Mouse (Mus musculus) frontal cortex, adult (tissue): ENCODE measurements at regions not wholly inside any gene's neighbourhood (a gene's known extent, or its start where the extent isn't known, plus 50 kb on each side); places are given as distances from the start of the nearest gene placed in this dataset.

Experiments used
- ATAC-seq: cut with Nextera tagmentation; 2 replicates; pipeline ENCODE4 v1.9.2; 2017; ENCODE audit warnings: mild to moderate bottlenecking, moderate library complexity, mixed read lengths; ENCODE audit not compliant: low TSS enrichment

DNA sequence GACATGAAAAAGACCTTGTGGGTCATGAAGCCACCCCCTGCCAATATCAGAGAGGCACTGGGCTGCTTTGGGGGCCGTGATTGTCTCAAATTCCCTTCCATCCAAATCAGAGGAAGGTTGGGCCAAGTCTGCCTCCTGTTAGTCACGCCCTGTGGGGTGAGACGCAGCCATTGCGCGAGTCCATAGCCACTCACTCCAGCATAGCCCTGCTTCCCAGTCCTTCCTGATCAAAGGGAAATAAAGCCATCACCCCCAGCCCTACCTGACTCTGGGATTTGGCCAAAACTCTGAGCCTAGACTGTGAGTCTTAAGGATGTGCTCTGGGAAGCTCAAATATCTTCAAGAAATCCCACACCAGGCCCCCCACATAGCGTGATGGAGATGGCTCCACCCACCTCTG, 620.4 kb upstream of the 3110018I06Rik start:
- ATAC-seq = no peak

- ATAC-seq = no peak
These were observed 617.0 kb upstream of the 3110018I06Rik start for GRCm38 (mm10) chr12:106871481-106871880.

DNA sequence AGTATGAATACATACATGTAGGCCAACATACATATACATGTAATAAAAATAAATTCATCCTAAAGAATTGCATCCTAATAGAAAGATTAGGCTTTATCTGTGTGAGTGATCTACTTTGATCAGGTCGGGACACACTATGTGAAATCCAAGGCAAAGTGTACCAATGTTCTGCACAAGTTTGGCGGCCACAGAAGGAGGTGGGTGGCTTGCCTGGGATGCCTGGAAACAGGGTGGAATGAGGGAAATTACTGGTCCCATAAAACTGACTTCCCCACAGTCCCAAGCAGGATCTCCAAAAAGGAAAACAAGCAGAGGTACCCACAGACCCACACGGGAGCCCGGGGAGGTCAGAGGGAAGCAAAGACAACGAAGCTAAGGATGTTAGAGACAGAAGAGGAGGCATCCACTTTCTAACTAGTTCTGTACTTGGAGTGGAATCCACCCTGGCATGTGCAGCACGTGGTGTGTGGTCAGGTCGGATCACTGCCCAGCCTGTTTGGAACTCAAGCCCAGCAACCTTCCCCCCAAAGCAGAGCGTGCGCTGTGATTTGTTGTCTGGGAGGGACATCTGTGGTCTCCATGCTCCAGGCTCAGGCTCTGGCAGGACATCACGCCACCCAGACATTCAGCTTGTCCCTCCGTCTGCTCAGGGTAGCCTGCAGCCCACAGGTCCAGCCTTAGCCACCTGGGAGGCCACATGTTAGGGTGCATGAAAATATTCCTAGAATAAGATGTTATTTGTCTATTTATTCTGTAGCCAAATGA, 615.3 kb upstream of the 3110018I06Rik start:
- no peak for ATAC-seq

- ATAC-seq = peak; percentile 88
These were observed 598.1 kb upstream of the 3110018I06Rik start for GRCm38 (mm10) chr12:106890319-106890718.

DNA sequence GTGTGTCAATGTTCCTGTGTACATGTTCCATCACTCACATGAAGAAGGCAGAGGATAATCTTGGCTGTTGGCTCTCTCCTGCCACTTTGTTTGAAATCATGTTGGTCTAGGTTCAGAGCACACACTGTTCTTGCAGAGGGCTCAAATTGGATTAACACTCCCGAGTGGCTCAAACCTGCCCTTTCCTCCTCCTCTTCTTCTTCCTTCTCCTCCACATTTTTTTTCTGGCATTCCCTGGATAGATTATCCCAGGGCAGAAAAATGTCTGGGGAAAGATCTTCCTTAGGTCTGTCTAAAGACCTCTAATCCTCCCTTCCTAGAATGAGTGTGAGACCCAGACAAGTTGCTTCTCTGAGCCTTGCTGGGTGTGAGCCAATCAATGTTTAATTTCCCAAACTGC, 594.4 kb upstream of the 3110018I06Rik start:
- no peak for ATAC-seq

GRCm38 (mm10) chr12:106904202-106904601, 584.2 kb upstream of the 3110018I06Rik start:
- ATAC-seq = no peak

GRCm38 (mm10) chr12:106912782-106913181, 575.6 kb upstream of the 3110018I06Rik start:
- ATAC-seq = no peak

GRCm38 (mm10) chr12:106922571-106922991, 565.9 kb upstream of the 3110018I06Rik start:
- no peak for ATAC-seq

DNA sequence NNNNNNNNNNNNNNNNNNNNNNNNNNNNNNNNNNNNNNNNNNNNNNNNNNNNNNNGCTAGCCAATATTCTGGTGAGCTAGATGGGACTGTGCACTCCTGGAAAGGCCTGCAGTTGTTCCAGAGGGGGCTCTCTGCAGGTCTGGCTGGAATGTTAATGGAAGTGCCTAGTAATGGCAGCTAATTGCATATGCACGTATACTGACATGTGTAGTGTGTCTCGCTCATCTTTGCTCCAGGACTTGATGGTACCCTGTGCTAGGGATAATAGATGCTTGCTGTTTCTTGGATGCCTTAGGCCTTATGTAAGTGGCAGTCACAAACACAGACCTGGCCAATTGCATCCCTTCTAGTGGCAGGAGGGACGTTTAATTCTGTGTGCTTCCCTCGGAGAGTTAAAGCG, 560.0 kb upstream of the 3110018I06Rik start:
- ATAC-seq = no peak

GRCm38 (mm10) chr12:106929161-106929560, 559.3 kb upstream of the 3110018I06Rik start:
- ATAC-seq = no peak

- ATAC-seq = no peak
These were observed 556.8 kb upstream of the 3110018I06Rik start for GRCm38 (mm10) chr12:106931591-106931990.

GRCm38 (mm10) chr12:106939381-106939780, 549.1 kb upstream of the 3110018I06Rik start:
- ATAC-seq = peak; percentile 96

DNA sequence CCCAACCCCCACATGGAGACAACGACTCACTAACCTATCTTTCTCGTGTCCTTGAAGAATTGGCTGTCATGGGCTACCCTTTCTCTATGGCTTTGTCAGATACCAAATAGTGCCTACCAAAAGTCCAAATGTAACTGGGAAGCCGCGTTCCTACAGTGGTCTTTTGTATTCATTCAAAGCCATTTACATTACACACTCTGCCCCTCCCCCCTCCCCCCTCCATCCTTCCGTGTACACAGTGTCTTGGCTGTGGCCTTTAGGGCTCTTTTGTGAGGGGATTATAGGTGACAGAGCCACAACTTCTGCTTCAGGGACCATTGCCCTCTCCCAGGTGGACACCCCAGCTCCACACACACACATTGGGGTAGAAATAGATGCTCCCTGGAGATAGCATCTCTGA, 544.6 kb upstream of the 3110018I06Rik start:
- ATAC-seq = no peak

- ATAC-seq = no peak
These were observed 535.8 kb upstream of the 3110018I06Rik start for GRCm38 (mm10) chr12:106952621-106953020.

DNA sequence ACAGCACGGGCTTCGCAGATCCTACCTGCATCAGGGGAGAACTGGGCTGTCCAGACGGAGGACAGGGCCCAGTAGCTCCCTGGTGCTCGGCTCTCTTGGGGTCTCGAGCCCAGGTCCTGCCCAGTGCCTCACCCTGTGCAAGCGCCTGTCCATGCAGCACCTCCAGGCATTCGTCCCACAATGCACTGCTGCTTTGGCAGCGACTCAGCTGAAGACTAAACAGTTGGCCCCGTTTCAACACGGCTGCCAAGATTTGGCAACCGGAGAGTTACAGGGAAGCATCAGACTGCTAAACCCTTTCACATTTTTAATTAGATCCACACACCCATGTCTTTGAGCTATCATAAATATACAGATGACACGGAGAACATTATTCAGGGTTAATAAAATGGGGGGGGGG, 532.7 kb upstream of the 3110018I06Rik start:
- ATAC-seq = peak; percentile 16; the same call in 1 of the 2 replicates

DNA sequence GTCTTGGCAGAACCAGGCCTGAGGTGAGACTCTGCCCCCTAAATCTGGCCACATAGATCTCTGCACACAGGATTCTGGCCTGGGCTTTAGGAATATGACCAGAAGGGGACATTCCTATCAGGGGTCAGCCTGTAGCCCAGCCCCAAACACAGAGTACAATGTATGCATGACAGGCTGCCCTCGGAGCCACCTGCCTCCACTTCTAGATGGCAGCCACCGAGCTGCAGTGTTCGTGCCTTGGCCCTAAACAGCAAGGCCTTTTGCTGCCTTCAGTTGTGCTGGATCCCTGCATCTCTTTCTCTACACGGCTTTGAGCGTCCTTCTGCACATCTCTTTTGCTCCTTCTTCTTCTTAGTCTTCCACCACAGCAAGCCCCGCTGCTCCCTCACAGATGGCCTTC, 532.2 kb upstream of the 3110018I06Rik start:
- no peak for ATAC-seq

DNA sequence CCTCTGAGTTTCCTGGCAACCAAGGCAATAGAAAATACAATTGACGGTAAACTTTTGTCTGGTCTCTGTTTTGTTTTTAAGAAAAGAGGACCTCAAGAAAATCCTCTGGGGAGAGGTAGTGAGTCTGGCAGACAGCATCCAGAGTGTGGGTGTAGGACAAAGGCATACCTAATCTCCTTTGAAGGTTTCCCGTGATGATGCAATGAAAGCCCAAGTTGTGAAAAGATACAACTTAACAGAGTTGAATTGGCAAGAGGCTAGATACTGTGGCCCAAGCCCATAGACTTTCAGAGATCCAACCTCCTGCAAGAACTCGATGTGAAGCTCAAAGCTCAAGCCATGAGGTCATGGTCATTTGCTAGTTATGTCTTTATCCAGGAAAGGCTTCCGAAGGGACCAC, 526.4 kb upstream of the 3110018I06Rik start:
- ATAC-seq = no peak

- ATAC-seq = no peak
These were observed 524.7 kb upstream of the 3110018I06Rik start for GRCm38 (mm10) chr12:106963762-106964161.

DNA sequence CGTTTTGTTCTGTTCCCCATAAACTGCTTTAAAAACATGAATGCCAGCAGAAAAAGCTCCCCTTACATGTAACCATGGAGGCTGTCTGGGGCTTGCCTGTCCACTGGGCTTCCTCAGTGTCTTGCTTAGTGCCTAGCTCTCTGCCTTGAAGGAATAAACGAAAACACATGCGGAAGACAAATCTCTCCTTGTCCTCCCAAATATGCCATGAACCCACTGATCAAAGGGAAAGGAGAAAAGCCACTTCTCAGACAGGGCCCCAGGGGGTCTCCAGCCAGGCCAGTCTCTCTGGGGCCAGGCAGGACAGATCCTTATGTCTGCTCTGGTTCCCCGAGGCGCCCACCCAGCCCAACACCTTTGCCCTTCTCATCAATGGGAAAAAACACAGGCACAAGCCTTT, 518.6 kb upstream of the 3110018I06Rik start:
- no peak for ATAC-seq

DNA sequence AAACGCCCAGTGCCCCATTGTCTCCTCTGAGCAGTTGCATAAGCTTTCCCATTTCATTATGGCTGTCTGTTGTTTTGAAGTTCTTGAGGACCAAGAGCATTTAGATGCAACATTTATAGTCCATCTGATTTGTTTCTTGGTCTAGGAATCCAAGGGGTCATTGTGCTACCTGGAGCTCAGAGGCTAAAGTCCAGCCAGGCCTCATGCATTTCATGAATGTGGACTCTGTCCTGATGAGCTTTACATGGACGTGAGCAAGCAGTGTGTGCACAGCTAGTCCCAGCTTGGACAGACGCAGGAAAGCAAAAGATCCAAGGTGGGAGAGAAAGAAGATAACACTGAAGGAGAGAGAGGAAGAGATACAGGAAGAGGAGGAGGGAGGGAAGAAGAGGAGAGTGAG, 496.0 kb upstream of the 3110018I06Rik start:
- no peak for ATAC-seq

DNA sequence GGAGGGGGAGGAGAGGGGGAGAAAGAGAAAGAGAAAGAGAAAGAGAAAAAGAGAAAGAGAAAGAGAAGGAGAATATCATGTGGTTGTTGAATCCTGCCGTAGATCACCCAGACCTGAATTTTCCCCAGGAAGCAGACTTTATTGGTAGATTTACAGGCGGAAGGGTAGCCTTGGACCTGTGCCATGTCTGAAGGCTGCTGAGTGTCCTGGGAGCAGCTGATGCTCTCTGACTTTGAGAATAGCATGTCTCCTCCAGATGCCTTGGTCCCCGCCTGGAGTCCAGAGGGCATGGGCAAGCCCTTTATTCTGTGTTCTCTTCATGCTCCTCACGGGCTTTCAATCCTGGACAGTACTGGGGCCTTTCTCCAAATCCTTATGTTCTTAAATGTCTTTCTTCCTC, 495.4 kb upstream of the 3110018I06Rik start:
- no peak for ATAC-seq

- peak; percentile 62 for ATAC-seq
These were observed 477.2 kb upstream of the 3110018I06Rik start for GRCm38 (mm10) chr12:107010995-107011786.

GRCm38 (mm10) chr12:107016801-107017200, 471.6 kb upstream of the 3110018I06Rik start:
- no peak for ATAC-seq
